Mouse (Mus musculus) hindbrain, embryonic 11.5 days (tissue): ENCODE results near the gene Macrod1. TPM values are rescaled to one million over a fixed set of nuclear protein-coding genes. Genes with fewer than 3 reads are reported as not detected.

ENCODE experiments used
- ATAC-seq: fragments of 200-750 bp; cut with Nextera tagmentation; 2 replicates; pipeline ENCODE4 v1.8.0; 2017; ENCODE audit warnings: mild to moderate bottlenecking, moderate TSS enrichment, moderate library complexity; ENCODE audit not compliant: low FRiP score
- DNase-seq: peaks from one replicate; pipeline ENCODE4 v3.0.0-alpha.2; 2015; ENCODE audit warnings: low spot score
- H3K27ac ChIP-seq: fragments of 300-500 bp; sonication (generic); 2 replicates; pipeline ENCODE4 v1.5.1; 2014; ENCODE audit warnings: mild to moderate bottlenecking, low read depth, low read length
- H3K27me3 ChIP-seq: fragments of 300-500 bp; sonication (generic); 2 replicates; pipeline ENCODE4 v1.6.1; 2014; ENCODE audit warnings: mild to moderate bottlenecking, low read length, moderate library complexity, mixed read lengths; ENCODE audit not compliant: control insufficient read depth, insufficient read depth
- H3K36me3 ChIP-seq: fragments of 300-500 bp; sonication (generic); 2 replicates; pipeline ENCODE4 v1.6.1; 2014; ENCODE audit warnings: mild to moderate bottlenecking, low read length, moderate library complexity, mixed read lengths; ENCODE audit not compliant: control insufficient read depth, insufficient read depth
- H3K4me1 ChIP-seq: fragments of 300-500 bp; sonication (generic); replicated peaks from 2 replicates; pipeline ENCODE4 v1.6.1; 2014; ENCODE audit warnings: low read length, mixed read lengths; ENCODE audit not compliant: control insufficient read depth, insufficient read depth
- H3K4me2 ChIP-seq: fragments of 300-500 bp; sonication (generic); replicated peaks from 2 replicates; pipeline ENCODE4 v1.6.1; 2014; ENCODE audit warnings: mild to moderate bottlenecking, low read depth, low read length
- H3K4me3 ChIP-seq: fragments of 300-500 bp; sonication (generic); 2 replicates; pipeline ENCODE4 v1.5.1; 2014; ENCODE audit warnings: low read depth, low read length
- H3K9ac ChIP-seq: fragments of 300-500 bp; sonication (generic); 2 replicates; pipeline ENCODE4 v1.6.1; 2014; ENCODE audit warnings: low read depth, low read length
- H3K9me3 ChIP-seq: fragments of 300-500 bp; sonication (generic); 2 replicates; pipeline ENCODE4 v1.6.1; 2016; ENCODE audit warnings: low read length; ENCODE audit not compliant: control insufficient read depth
- WGBS: fragments of 180-500 bp; shearing (Covaris S2); extraction: QIAGEN DNeasy Blood & Tissue Kit; methylation state at CpG from one replicate; pipeline ENCODE4 v1.1.7; 2014; 5-methylcytosine and 5-hydroxymethylcytosine counted together
- polyA plus RNA-seq: library from polyadenylated mRNA; unstranded; fragments of >200 nt; fragmentation: Nextera tagmentation; extraction: Ambion mirVana; gene quantifications from 2 replicates; pipeline ENCODE4 v1.2.1, GENCODE M21; 2014

Gene Macrod1
- polyA plus RNA-seq, 1 experiment from 2014 or later = 3.1 TPM

DNA sequence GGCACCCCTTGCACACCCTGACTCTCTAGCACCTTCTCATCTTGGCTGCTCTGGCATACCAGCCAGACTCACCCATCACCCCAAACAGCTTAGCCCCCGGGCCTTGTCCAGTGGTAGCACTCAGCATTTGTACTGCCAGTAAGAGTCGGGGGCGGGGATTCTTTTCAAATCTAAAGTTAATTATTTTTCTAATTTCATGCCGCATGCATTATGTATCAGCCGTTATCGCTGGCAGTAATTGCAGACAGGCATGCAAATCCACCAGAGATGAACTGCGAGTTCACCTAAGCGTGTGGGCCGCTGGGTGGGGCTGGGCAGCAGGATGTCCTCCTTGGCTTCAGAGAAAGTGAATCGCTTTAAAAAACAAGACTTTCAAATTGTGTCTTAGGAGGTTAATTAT is 45.4 kb downstream of the Macrod1 start:
- H3K27me3 ChIP-seq = peaks cover 10% of the 10 kb centered on the region; the same call in 1 of the 2 replicates
- H3K9me3 ChIP-seq = no peaks in the 10 kb centered on the region
- no peak overlapping the region for H3K4me2 ChIP-seq
- H3K27ac ChIP-seq = no peak overlapping the region
- H3K4me3 ChIP-seq = no peak overlapping the region
- H3K4me1 ChIP-seq = peaks cover 27% of the 10 kb centered on the region
- H3K36me3 ChIP-seq = no peaks in the 10 kb centered on the region
- WGBS = 78% methylated on average over 10 of the region's 10 CpGs
- no peak overlapping the region for H3K9ac ChIP-seq
- no peak for ATAC-seq
- DNase-seq = no peak

DNA sequence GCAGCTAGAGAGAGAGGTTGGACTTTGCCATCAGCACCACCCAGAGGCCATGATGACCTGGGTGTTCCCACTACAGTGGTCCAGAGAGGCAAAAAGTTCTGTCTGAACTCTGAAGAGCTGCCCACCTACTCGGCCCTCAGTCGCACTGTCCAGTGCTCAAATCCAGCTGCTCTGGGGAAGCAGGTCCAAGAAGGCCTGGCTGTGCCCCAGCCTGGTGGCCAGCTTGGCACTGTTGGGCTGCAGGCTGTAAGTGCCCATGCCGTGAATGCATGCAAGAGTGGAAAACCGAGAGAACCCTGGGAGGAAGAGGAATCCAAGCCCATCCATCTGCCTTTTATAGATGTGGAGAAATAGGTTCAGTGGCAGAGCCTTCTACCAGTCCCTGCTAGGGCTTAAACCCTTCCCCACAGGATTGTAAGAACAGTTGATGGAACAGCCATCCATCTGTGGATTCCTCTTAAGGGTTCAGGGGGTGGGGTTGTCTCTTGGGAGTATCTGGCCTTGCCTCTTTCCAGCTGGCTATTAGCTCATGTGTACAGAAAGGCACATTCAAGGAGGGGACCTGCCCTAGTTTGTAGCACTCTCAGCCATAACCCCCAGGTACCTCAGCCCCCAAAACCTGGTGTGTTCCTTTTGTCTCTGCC is 46.9 kb downstream of the Macrod1 start:
- H3K9me3 ChIP-seq = no peaks in the 10 kb centered on the region
- no peak overlapping the region; the same call in 1 of the 2 replicates for H3K4me2 ChIP-seq
- H3K9ac ChIP-seq = peak overlapping the region; percentile 31; the same call in 1 of the 2 replicates
- ATAC-seq (peak; percentile 13), DNase-seq (no peak)
- H3K27me3 ChIP-seq = peaks cover 7% of the 10 kb centered on the region
- H3K36me3 ChIP-seq = no peaks in the 10 kb centered on the region
- H3K4me3 ChIP-seq = no peak overlapping the region
- H3K4me1 ChIP-seq = peaks cover 27% of the 10 kb centered on the region
- peak overlapping the region; percentile 25; the same call in 1 of the 2 replicates for H3K27ac ChIP-seq
- 69% methylated on average over 4 of the region's 4 CpGs for WGBS

DNA sequence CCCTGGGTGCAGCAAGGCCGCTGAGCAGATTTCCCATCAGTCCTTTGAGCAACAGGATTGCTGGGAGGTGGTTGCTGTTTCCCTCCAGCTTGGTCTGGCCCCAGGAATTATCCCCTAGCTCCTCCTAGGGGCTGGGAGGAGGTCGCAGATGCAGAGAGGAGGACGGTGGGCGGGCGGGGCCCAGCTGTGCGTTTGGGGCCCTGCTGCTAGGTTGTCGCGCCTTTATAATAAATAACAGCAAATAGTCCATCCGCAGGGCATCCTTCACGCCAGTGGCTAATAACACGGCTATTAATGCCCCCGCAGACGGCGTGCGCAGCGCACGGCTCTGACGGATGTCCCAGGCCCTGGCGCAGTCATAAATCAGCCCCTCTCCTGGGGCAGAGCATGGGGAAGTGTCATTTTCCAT is 47.4 kb downstream of the Macrod1 start:
- H3K4me3 ChIP-seq = peak overlapping the region; percentile 6; the same call in 1 of the 2 replicates

DNA sequence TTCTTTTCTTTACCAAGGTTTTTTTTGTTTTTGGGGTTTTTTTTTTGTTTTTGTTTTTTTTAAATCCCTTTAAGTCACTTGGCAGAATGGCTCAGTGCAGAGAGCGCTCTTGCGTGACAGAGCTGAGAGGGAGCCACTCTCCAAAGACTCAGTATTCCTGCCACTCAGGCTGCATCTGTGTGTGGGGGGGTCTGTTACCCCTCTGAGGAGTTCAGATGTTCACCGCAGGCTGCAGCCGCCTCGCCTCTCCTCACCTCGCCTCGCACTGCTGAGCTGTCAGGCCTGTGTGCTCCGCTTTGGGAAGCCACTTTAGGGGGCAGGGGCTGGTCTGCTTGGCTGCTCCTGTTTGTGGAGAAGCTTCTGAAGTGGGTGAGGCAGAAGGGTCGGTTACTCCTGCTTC is 48.9 kb downstream of the Macrod1 start, which contains the start of gene Flrt1:
Gene Flrt1 (minus strand): TSS at position 186 of the 400 bp plus-strand sequence.
- DNase-seq = no peak
- Histone ChIP-seq H3K9ac (no peak within 1 kb of the TSS), H3K4me2 (no peak within 1 kb of the TSS)

More for the DNA sequence above, 47.4 kb downstream of the Macrod1 start:
- ATAC-seq = peak; percentile 76
- WGBS = 9% methylated on average over 19 of the region's 19 CpGs
- H3K27ac ChIP-seq = peak overlapping the region; percentile 25
- no peaks in the 10 kb centered on the region for H3K36me3 ChIP-seq
- peaks cover 27% of the 10 kb centered on the region for H3K4me1 ChIP-seq
- H3K4me2 ChIP-seq = peak overlapping the region; percentile 19; the same call in 1 of the 2 replicates
- peaks cover 7% of the 10 kb centered on the region for H3K27me3 ChIP-seq
- DNase-seq = peak; percentile 73
- no peaks in the 10 kb centered on the region for H3K9me3 ChIP-seq
- peak overlapping the region; percentile 31; the same call in 1 of the 2 replicates for H3K9ac ChIP-seq

DNA sequence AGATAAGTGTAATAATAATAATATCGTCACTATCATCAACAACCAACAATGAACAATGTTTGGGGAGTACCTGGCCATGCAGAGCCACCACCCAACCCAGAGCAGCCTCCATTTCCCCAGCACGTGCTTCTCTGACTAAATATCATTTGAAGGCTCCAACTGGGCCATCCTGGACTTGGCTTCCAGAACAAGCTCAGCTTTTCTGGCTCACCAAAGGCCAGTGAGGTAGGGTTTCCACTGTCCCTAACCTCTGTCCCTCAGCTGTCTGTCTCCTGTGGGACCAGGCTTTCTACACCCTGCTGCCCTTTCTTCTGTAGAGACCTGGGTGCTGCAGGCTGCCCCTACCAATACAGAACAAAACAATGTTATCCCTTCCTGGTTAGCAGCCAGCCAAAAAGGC is 50.0 kb downstream of the Macrod1 start:
- ATAC-seq = no peak
- Histone ChIP-seq H3K9ac (no peak overlapping the region), H3K9me3 (no peaks in the 10 kb centered on the region), H3K27ac (no peak overlapping the region), H3K4me2 (no peak overlapping the region), H3K4me1 (peaks cover 34% of the 10 kb centered on the region), H3K27me3 (peaks cover 7% of the 10 kb centered on the region), H3K4me3 (no peak overlapping the region), H3K36me3 (no peaks in the 10 kb centered on the region)
- no peak for DNase-seq
- 84% methylated on average over 2 of the region's 2 CpGs for WGBS

More for the DNA sequence above, 48.9 kb downstream of the Macrod1 start, which contains the start of gene Flrt1:
- no peak for ATAC-seq
- H3K4me1 ChIP-seq = peaks cover 34% of the 10 kb centered on the region
- no peaks in the 10 kb centered on the region for H3K36me3 ChIP-seq
- H3K9me3 ChIP-seq = no peaks in the 10 kb centered on the region
- WGBS = 25% methylated on average over 9 of the region's 9 CpGs
- peaks cover 7% of the 10 kb centered on the region for H3K27me3 ChIP-seq
- H3K4me3 ChIP-seq = no peak within 1 kb of the TSS
- peak within 1 kb of the TSS; percentile 53 for H3K27ac ChIP-seq

DNA sequence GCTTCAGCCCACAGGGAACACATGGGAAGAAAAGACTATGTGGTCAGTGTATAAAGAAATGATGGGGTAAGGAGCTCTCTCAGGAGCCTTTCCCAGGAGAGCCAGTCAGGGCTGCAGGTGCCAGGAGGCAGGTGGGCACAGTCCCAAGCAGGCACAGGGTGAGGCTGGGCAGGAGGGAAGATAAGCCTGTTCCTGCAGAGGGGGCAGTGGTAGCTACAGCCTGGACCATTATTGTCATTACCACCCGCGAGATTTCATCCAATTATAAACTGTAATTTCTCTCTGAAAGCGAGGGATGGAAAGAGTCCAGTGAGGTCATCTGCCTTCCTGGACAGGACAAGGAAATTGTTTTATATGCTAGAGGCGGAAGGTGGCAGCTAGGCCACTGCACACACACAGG is 50.6 kb downstream of the Macrod1 start:
- Histone ChIP-seq H3K4me2 (no peak overlapping the region), H3K4me3 (no peak overlapping the region), H3K4me1 (peaks cover 34% of the 10 kb centered on the region), H3K27me3 (peaks cover 7% of the 10 kb centered on the region), H3K27ac (no peak overlapping the region), H3K36me3 (no peaks in the 10 kb centered on the region), H3K9me3 (no peaks in the 10 kb centered on the region), H3K9ac (no peak overlapping the region)
- WGBS = 91% methylated on average over 4 of the region's 4 CpGs
- ATAC-seq (no peak), DNase-seq (no peak)

DNA sequence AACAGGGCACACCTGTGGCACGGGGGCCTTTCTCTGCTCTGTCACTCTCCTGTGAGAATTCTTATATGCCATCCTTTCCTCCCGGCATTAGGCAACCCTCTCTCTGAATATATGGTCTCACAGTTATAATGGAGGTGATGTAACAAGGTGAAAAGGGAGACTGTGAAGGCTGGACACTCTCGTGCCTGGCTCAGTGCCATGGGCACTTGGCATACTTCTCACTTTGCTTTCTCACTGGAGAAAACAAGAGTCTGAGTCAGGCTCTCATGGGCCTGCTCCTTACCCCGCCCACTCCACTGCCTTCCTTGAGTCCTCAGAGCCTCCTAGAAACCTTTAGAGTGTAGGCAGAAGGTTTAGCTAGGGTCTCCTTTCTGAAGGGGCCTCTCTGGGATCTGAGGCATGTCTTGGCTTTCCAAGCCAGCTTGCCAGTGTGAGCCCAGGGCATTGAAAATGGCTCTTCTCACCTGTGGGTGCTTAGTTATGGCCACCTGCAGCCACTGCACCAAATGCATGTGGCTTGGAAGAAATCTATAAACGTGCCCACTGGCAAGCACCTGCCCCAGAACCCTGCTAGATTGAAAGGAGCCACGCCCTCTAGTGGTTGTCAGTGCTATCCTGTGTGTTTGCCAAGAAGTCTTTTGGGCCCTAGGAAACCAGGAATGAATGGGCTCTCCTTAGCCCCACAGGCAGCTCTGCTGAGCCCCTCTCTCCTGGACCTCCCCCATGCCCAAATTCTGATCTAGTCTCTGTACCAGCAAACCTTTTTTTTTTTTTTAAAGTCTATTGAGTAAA is 51.7 kb downstream of the Macrod1 start:
- no peak overlapping the region for H3K27ac ChIP-seq
- no peak overlapping the region for H3K9ac ChIP-seq
- WGBS = 62% methylated on average over 6 of the region's 6 CpGs
- H3K36me3 ChIP-seq = no peaks in the 10 kb centered on the region
- H3K4me3 ChIP-seq = no peak overlapping the region
- ATAC-seq (no peak), DNase-seq (peak; percentile 53)
- H3K27me3 ChIP-seq = peaks cover 7% of the 10 kb centered on the region
- peaks cover 26% of the 10 kb centered on the region for H3K4me1 ChIP-seq
- H3K9me3 ChIP-seq = no peaks in the 10 kb centered on the region
- no peak overlapping the region for H3K4me2 ChIP-seq

DNA sequence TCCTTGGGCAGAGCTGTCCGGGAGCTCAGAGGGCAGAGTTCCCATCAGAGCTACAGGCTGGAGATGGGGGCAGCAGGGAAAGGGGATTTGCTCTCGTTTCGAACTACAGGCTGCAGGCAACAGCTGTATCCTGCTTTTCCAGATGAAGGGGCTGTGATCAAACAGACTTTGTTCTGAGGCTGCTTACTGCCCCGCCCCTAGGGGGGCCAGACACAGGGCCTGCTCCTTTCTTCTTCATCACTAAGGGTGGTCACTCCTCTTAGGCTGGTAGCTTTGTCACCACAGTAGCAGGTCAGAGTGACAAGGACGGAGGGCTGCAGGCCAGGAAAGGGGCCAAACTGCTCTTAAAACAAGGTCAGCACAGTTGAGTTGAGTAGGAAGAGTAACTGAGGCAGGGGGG is 53.5 kb downstream of the Macrod1 start:
- 8% methylated on average over 5 of the region's 5 CpGs for WGBS
- Histone ChIP-seq H3K9ac (no peak overlapping the region), H3K4me3 (no peak overlapping the region), H3K36me3 (no peaks in the 10 kb centered on the region), H3K9me3 (no peaks in the 10 kb centered on the region), H3K4me1 (peaks cover 19% of the 10 kb centered on the region), H3K27me3 (peaks cover 7% of the 10 kb centered on the region), H3K27ac (no peak overlapping the region), H3K4me2 (no peak overlapping the region)
- no peak for ATAC-seq
- no peak for DNase-seq
